Mouse (Mus musculus) gonadal fat pad, adult 2 months (tissue): ENCODE results near the gene Olfr1359. TPM values are rescaled to one million over a fixed set of nuclear protein-coding genes. Genes with fewer than 3 reads are reported as not detected.
"Not testable (repeated sequence)": the region's sequence is repeated elsewhere in the genome, so short reads cannot be mapped to it uniquely, and the experiment has no call there.

ENCODE experiments used
- DNase-seq: peaks from one replicate; pipeline ENCODE4 v3.0.0-alpha.2; 2012; ENCODE audit warnings: low read depth
- polyA plus RNA-seq: library from polyadenylated mRNA; depleted of rRNA; stranded (reverse); fragments of >200 nt; gene quantifications from 2 replicates; pipeline ENCODE4 v1.2.3, GENCODE M21; 2012; rRNA removed

Gene Olfr1359
- polyA plus RNA-seq, result not detected in 2 replicates

- no peak for DNase-seq
Measured at GRCm38 (mm10) chr13:21697811-21698210, at the start of gene Olfr1359. Olfr1359 (plus strand) TSS chr13:21698111.

GRCm38 (mm10) chr13:21663286-21663685, 34.6 kb upstream of the Olfr1359 start, which contains the start of gene Olfr1361:
Olfr1361 (minus strand) TSS chr13:21663386.
- no peak for DNase-seq

- DNase-seq, result no peak
Measured at GRCm38 (mm10) chr13:21677305-21677704, 20.6 kb upstream of the Olfr1359 start, which contains the start of gene Olfr1360. Olfr1360 (minus strand) TSS chr13:21677405.

- no peak for DNase-seq
Measured at GRCm38 (mm10) chr13:21706669-21707068, 8.8 kb downstream of the Olfr1359 start.

GRCm38 (mm10) chr13:21710031-21710711, 12.3 kb downstream of the Olfr1359 start:
- no peak for DNase-seq

- DNase-seq, result no peak
Measured at GRCm38 (mm10) chr13:21710821-21711525, 13.1 kb downstream of the Olfr1359 start.

- no peak for DNase-seq
Measured at GRCm38 (mm10) chr13:21711698-21712097, 13.8 kb downstream of the Olfr1359 start.

GRCm38 (mm10) chr13:21714725-21715124, 16.8 kb downstream of the Olfr1359 start:
- DNase-seq, result no peak

GRCm38 (mm10) chr13:21715131-21715863, 17.4 kb downstream of the Olfr1359 start:
- DNase-seq, result no peak

- DNase-seq, result not testable (repeated sequence)
Measured at GRCm38 (mm10) chr13:21715864-21716539, 18.1 kb downstream of the Olfr1359 start, which contains the start of the genes Hist1h2bl and Hist1h2ai. Hist1h2bl (minus strand) TSS chr13:21716143. Hist1h2ai (plus strand) TSS chr13:21716422.

GRCm38 (mm10) chr13:21716540-21717391, 18.9 kb downstream of the Olfr1359 start:
- DNase-seq, result not testable (repeated sequence)

- not testable (repeated sequence) for DNase-seq
Measured at GRCm38 (mm10) chr13:21717397-21718357, 19.8 kb downstream of the Olfr1359 start, which contains the start of gene Hist1h3h. Hist1h3h (plus strand) TSS chr13:21717659.

GRCm38 (mm10) chr13:21718381-21719080, 20.6 kb downstream of the Olfr1359 start:
- DNase-seq, result no peak

GRCm38 (mm10) chr13:21721107-21721756, 23.3 kb downstream of the Olfr1359 start:
- not testable (repeated sequence) for DNase-seq

- DNase-seq, result peak; percentile 90
Measured at GRCm38 (mm10) chr13:21721757-21722372, 24.0 kb downstream of the Olfr1359 start, which contains the start of gene Hist1h2bm. Hist1h2bm (plus strand) TSS chr13:21722044.

- no peak for DNase-seq
Measured at GRCm38 (mm10) chr13:21722373-21722925, 24.5 kb downstream of the Olfr1359 start.
